Mouse (Mus musculus) liver, embryonic 13.5 days (tissue): ENCODE measurements at regions not wholly inside any gene's neighbourhood (a gene's known extent, or its start where the extent isn't known, plus 50 kb on each side); places are given as distances from the start of the nearest gene placed in this dataset.

Source experiments
- ATAC-seq: fragments of 200-750 bp; cut with Nextera tagmentation; 2 replicates; pipeline ENCODE4 v1.8.0; 2017; ENCODE audit warnings: low read depth, mild to moderate bottlenecking, moderate number of reproducible peaks, moderate library complexity
- DNase-seq: peaks from one replicate; pipeline ENCODE4 v3.0.0; 2022
- H3K27ac ChIP-seq: fragments of 300-500 bp; sonication (generic); 2 replicates; pipeline ENCODE4 v1.5.1; 2015; ENCODE audit warnings: moderate library complexity, mild to moderate bottlenecking, inconsistent platforms
- H3K27me3 ChIP-seq: fragments of 300-500 bp; sonication (generic); 2 replicates; pipeline ENCODE4 v1.6.1; 2015; ENCODE audit warnings: mild to moderate bottlenecking, inconsistent platforms
- H3K36me3 ChIP-seq: fragments of 300-500 bp; sonication (generic); 2 replicates; pipeline ENCODE4 v1.6.1; 2015; ENCODE audit warnings: mild to moderate bottlenecking, inconsistent platforms
- H3K4me1 ChIP-seq: fragments of 300-500 bp; sonication (generic); replicated peaks from 2 replicates; pipeline ENCODE4 v1.6.1; 2015; ENCODE audit warnings: inconsistent platforms
- H3K4me2 ChIP-seq: fragments of 300-500 bp; sonication (generic); 2 replicates; pipeline ENCODE4 v1.6.1; 2015; ENCODE audit warnings: inconsistent platforms, mild to moderate bottlenecking, moderate library complexity
- H3K4me3 ChIP-seq: fragments of 300-500 bp; sonication (generic); replicated peaks from 2 replicates; pipeline ENCODE4 v1.5.1; 2015; ENCODE audit warnings: mild to moderate bottlenecking, inconsistent platforms
- H3K9ac ChIP-seq: fragments of 300-500 bp; sonication (generic); 2 replicates; pipeline ENCODE4 v1.6.1; 2015; ENCODE audit warnings: mild to moderate bottlenecking, inconsistent platforms
- H3K9me3 ChIP-seq: fragments of 300-500 bp; sonication (generic); replicated peaks from 2 replicates; pipeline ENCODE4 v1.6.1; 2016; ENCODE audit warnings: inconsistent platforms
- WGBS: fragments of 180-500 bp; shearing (Covaris S2); methylation state at CpG from one replicate; pipeline ENCODE4 v1.1.7; 2015; ENCODE audit not compliant: insufficient replicate concordance; 5-methylcytosine and 5-hydroxymethylcytosine counted together

DNA sequence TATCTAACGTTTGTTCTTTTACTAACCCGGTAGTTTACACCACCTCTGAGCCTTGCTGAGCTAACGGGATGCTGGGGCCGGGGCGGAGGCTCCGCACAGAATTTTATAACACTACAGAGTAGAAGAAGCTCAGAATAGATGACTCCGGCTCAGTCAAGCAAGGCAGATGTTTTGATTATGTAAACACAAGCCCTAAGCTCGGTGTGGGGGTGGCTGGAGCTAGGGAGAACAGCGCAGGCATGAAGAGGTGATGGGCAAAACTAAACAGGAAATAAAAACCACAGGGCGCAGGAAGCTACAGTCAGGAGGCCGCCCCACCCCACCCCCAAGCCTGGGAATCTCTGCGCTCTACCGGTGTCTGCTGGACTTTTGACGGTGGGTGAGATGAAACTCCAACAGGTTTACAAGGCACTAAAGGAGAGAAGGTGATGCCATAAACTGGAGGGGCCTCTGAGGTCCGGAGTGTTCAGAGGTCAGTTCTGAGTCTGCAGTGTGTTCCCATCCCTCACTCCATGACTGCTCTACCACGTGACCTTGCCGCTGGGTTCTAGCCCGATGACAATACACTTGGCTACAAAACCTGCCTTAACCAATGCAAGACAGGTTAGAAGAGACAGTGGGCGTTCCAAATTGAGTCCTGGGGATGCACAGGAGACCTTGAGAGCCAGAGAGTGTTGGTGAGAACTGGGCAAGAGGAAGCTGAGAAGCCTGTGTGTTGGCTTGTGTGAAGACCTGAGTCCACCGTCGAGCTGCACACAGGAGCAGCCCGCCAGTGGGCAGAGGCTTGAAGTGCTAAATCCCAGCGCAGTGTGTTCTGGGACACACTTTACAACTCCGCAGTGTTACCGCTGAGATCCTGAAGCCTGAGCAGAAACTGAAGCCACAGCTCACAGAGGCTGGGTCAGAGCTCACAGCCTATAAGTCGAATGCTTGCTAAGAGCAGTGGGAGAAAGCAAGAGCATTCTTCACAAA lies 141.9 kb downstream of the Ptpru start:
- Histone ChIP-seq H3K27ac (no peak overlapping the region), H3K36me3 (no peaks in the 10 kb centered on the region), H3K4me2 (no peak overlapping the region), H3K27me3 (no peaks in the 10 kb centered on the region), H3K9me3 (no peaks in the 10 kb centered on the region), H3K4me1 (no peaks in the 10 kb centered on the region), H3K4me3 (no peak overlapping the region), H3K9ac (no peak overlapping the region)
- no peak for DNase-seq
- WGBS = 38% methylated on average over 26 of the region's 26 CpGs
- ATAC-seq = no peak
